Mouse (Mus musculus) kidney, adult 2 months (tissue): ENCODE data around the gene Gm40193.

ENCODE experiments used
- CTCF ChIP-seq: fragments of 200-500 bp; conservative IDR thresholded peaks from 2 replicates; pipeline ENCODE4 v1.5.1; 2011; ENCODE audit warnings: low read depth, mild to moderate bottlenecking, control low read depth, low read length, moderate library complexity, mixed read lengths; ENCODE audit not compliant: insufficient read depth, insufficient read length
- POLR2A ChIP-seq: fragments of 200-500 bp; IDR thresholded peaks from one replicate; pipeline ENCODE4 v1.6.1; 2011; ENCODE audit warnings: low read depth, low read length, control low read depth

GRCm38 (mm10) chr11:70520178-70520769 is 12.5 kb downstream of the Gm40193 start:
- TF ChIP-seq CTCF: 0 out of 2 replicates have a peak, but pooled peaks have one; percentile 17
- no peak for TF ChIP-seq POLR2A
